Mouse (Mus musculus) neural tube, embryonic 14.5 days (tissue): ENCODE results near the gene Bbx. TPM values are rescaled to one million over a fixed set of nuclear protein-coding genes. Genes with fewer than 3 reads are reported as not detected.

Source experiments
- ATAC-seq: fragments of 200-750 bp; cut with Nextera tagmentation; 2 replicates; pipeline ENCODE4 v1.8.0; 2017; ENCODE audit warnings: low read depth, mild to moderate bottlenecking, moderate TSS enrichment, moderate library complexity
- H3K27ac ChIP-seq: fragments of 300-500 bp; sonication (generic); 2 replicates; pipeline ENCODE4 v1.5.1; 2014; ENCODE audit warnings: low read depth, mild to moderate bottlenecking, control low read depth, low read length, moderate library complexity, mixed read lengths
- H3K27me3 ChIP-seq: fragments of 300-500 bp; sonication (generic); 2 replicates; pipeline ENCODE4 v1.6.1; 2014; ENCODE audit warnings: low read length; ENCODE audit not compliant: control insufficient read depth, insufficient read depth
- H3K36me3 ChIP-seq: fragments of 300-500 bp; sonication (generic); 2 replicates; pipeline ENCODE4 v1.6.1; 2014; ENCODE audit warnings: low read length, mixed read lengths; ENCODE audit not compliant: control insufficient read depth, insufficient read depth
- H3K4me1 ChIP-seq: fragments of 300-500 bp; sonication (generic); 2 replicates; pipeline ENCODE4 v1.6.1; 2014; ENCODE audit warnings: low read length; ENCODE audit not compliant: control insufficient read depth, insufficient read depth
- H3K4me2 ChIP-seq: fragments of 300-500 bp; sonication (generic); 2 replicates; pipeline ENCODE4 v1.6.1; 2014; ENCODE audit warnings: mild to moderate bottlenecking, low read depth, low read length, control low read depth
- H3K4me3 ChIP-seq: fragments of 300-500 bp; sonication (generic); 2 replicates; pipeline ENCODE4 v1.5.1; 2014; ENCODE audit warnings: low read depth, low read length, control low read depth, mixed read lengths
- H3K9ac ChIP-seq: fragments of 300-500 bp; sonication (generic); replicated peaks from 2 replicates; pipeline ENCODE4 v1.6.1; 2014; ENCODE audit warnings: low read depth, mild to moderate bottlenecking, control low read depth, low read length, mixed read lengths
- H3K9me3 ChIP-seq: fragments of 300-500 bp; sonication (generic); 2 replicates; pipeline ENCODE4 v1.6.1; 2016; ENCODE audit warnings: low read length; ENCODE audit not compliant: control insufficient read depth
- WGBS: fragments of 180-500 bp; shearing (Covaris S2); extraction: QIAGEN DNeasy Blood & Tissue Kit; methylation state at CpG from one replicate; pipeline ENCODE4 v1.1.7; 2014; 5-methylcytosine and 5-hydroxymethylcytosine counted together
- polyA plus RNA-seq: library from polyadenylated mRNA; unstranded; fragments of >200 nt; fragmentation: Nextera tagmentation; extraction: Ambion mirVana; gene quantifications from 2 replicates; pipeline ENCODE4 v1.2.1, GENCODE M21; 2014

Gene Bbx
- polyA plus RNA-seq, 1 experiment from 2014 or later: 12.4 TPM

GRCm38 (mm10) chr16:50420130-50420529 is 12.1 kb downstream of the Bbx start:
- no peaks in the 10 kb centered on the region for H3K36me3 ChIP-seq
- H3K27ac ChIP-seq: no peak overlapping the region
- no peak overlapping the region for H3K4me3 ChIP-seq
- no peaks in the 10 kb centered on the region for H3K4me1 ChIP-seq
- H3K9me3 ChIP-seq: no peaks in the 10 kb centered on the region
- H3K27me3 ChIP-seq: no peaks in the 10 kb centered on the region
- no peak for ATAC-seq
- H3K4me2 ChIP-seq: no peak overlapping the region
- no peak overlapping the region for H3K9ac ChIP-seq
- WGBS: 17% methylated on average over 1 of the region's 1 CpGs

DNA sequence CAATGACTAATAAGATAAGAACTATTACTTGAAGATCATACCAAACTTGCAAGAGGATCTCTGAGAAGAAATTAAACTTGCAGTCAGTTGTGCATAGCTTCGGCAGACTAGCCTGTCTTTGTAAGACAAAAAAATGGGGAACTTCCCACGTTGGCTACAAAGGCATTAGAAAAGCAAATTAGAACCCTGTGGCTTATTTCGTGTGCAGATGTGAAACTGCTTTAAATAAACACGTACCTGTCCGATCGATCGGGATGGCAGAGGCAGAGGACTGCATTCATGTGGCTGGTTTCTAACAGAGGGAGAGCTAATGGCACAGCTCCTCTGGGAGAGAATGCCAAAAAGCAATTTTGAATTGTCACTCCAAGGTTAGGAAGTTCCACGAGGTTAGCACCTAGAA is 16.8 kb downstream of the Bbx start:
- Histone ChIP-seq H3K9ac (no peak overlapping the region), H3K27me3 (no peaks in the 10 kb centered on the region), H3K4me1 (no peaks in the 10 kb centered on the region), H3K9me3 (no peaks in the 10 kb centered on the region), H3K4me2 (no peak overlapping the region), H3K36me3 (no peaks in the 10 kb centered on the region), H3K27ac (no peak overlapping the region), H3K4me3 (no peak overlapping the region)
- 79% methylated on average over 8 of the region's 8 CpGs for WGBS
- ATAC-seq: no peak

- H3K4me2 ChIP-seq: no peak overlapping the region
- H3K4me3 ChIP-seq: no peak overlapping the region
- no peaks in the 10 kb centered on the region for H3K9me3 ChIP-seq
- no peak overlapping the region for H3K27ac ChIP-seq
- no peak overlapping the region for H3K9ac ChIP-seq
- no peaks in the 10 kb centered on the region for H3K36me3 ChIP-seq
- ATAC-seq: no peak
- no peaks in the 10 kb centered on the region for H3K27me3 ChIP-seq
- H3K4me1 ChIP-seq: no peaks in the 10 kb centered on the region
- WGBS: 89% methylated on average over 5 of the region's 5 CpGs
Observed at GRCm38 (mm10) chr16:50402851-50403250, 29.3 kb downstream of the Bbx start.

DNA sequence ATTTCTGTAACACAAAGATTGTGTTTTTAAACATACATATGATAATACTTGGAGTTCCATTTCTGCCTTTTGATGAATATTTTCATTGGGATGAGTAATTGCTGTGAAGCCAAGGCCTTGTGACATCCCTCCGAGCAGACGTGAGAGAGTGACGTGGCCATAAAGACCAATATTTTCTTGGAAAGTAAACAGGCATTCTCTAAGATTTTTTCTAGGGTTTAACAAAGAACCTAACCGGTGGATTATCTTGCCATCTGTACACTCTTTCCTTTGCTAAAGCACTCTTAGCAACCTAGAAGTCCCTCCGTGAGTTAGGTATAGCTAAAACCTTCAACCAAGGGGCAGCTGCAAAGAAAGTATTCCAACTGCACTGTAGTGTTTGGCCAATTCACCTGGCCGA is 32.4 kb downstream of the Bbx start:
- no peak for ATAC-seq
- H3K36me3 ChIP-seq: no peaks in the 10 kb centered on the region
- 87% methylated on average over 6 of the region's 6 CpGs for WGBS
- H3K9me3 ChIP-seq: no peaks in the 10 kb centered on the region
- no peaks in the 10 kb centered on the region for H3K4me1 ChIP-seq
- H3K4me2 ChIP-seq: no peak overlapping the region
- H3K27ac ChIP-seq: no peak overlapping the region
- no peak overlapping the region for H3K4me3 ChIP-seq
- H3K9ac ChIP-seq: no peak overlapping the region
- no peaks in the 10 kb centered on the region for H3K27me3 ChIP-seq

GRCm38 (mm10) chr16:50398564-50398963 is 33.6 kb downstream of the Bbx start:
- no peaks in the 10 kb centered on the region for H3K27me3 ChIP-seq
- ATAC-seq: no peak

GRCm38 (mm10) chr16:50395928-50396612 is 36.1 kb downstream of the Bbx start:
- H3K27ac ChIP-seq: no peak overlapping the region
- no peak overlapping the region for H3K9ac ChIP-seq
- 87% methylated on average over 6 of the region's 6 CpGs for WGBS
- H3K4me2 ChIP-seq: no peak overlapping the region
- H3K4me3 ChIP-seq: no peak overlapping the region
- no peaks in the 10 kb centered on the region for H3K9me3 ChIP-seq
- H3K4me1 ChIP-seq: no peaks in the 10 kb centered on the region
- H3K36me3 ChIP-seq: no peaks in the 10 kb centered on the region
- ATAC-seq: no peak
- H3K27me3 ChIP-seq: no peaks in the 10 kb centered on the region

More at GRCm38 (mm10) chr16:50398564-50398963, 33.6 kb downstream of the Bbx start:
- H3K9ac ChIP-seq: no peak overlapping the region
- H3K4me2 ChIP-seq: no peak overlapping the region
- H3K9me3 ChIP-seq: no peaks in the 10 kb centered on the region
- no peaks in the 10 kb centered on the region for H3K4me1 ChIP-seq
- 80% methylated on average over 4 of the region's 4 CpGs for WGBS
- H3K36me3 ChIP-seq: no peaks in the 10 kb centered on the region
- no peak overlapping the region for H3K4me3 ChIP-seq
- H3K27ac ChIP-seq: no peak overlapping the region

DNA sequence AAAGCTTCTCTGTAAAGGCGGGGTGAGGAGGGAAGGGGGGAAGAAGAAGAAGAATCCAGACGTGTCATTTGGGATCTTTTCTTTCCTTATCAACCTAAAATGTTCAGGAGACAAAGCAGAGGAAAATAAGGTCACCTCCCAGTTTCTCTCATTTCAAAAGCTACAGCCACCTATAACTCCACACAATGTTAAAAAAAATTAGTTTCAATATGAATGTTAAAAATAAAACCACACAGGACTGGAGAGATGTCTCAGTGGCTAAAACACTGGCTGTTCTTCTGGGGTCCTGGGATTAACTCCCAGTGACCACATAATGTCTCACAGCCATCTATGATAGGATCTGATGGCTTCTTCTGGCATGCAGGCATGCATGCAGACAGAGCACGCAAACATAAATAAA is 43.7 kb downstream of the Bbx start:
- WGBS: 81% methylated on average over 3 of the region's 3 CpGs
- H3K9me3 ChIP-seq: no peaks in the 10 kb centered on the region
- no peaks in the 10 kb centered on the region for H3K4me1 ChIP-seq
- ATAC-seq: no peak
- H3K4me3 ChIP-seq: no peak overlapping the region
- no peaks in the 10 kb centered on the region for H3K36me3 ChIP-seq
- no peak overlapping the region for H3K27ac ChIP-seq
- no peak overlapping the region for H3K9ac ChIP-seq
- H3K27me3 ChIP-seq: no peaks in the 10 kb centered on the region
- no peak overlapping the region for H3K4me2 ChIP-seq

DNA sequence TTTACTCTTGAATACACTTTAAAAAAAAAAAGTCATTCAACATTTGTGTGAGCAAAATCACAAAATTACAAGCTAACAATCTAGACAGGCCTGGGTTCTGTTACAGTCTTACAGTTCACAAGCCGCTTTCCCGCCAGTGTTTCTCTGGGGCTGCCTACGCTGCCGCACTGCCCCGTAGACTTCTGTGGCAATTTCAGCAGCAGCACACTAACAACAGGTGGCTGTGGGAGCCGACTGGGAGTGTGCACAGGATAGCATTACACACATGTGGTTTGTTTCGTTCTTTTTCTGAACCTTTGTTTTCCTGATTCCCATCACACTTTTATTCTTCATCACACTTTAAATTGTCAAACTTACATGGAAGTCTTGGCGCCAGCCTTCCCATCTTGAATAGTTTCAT is 48.6 kb downstream of the Bbx start:
- WGBS: 92% methylated on average over 8 of the region's 8 CpGs
- no peak overlapping the region for H3K9ac ChIP-seq
- no peak overlapping the region for H3K4me2 ChIP-seq
- no peak overlapping the region for H3K27ac ChIP-seq
- 0 out of 2 replicates have a peak, but pooled peaks cover 10% of the 10 kb centered on the region for H3K4me1 ChIP-seq
- H3K36me3 ChIP-seq: no peaks in the 10 kb centered on the region
- H3K4me3 ChIP-seq: no peak overlapping the region
- H3K9me3 ChIP-seq: no peaks in the 10 kb centered on the region
- no peak for ATAC-seq
- no peaks in the 10 kb centered on the region for H3K27me3 ChIP-seq

GRCm38 (mm10) chr16:50381351-50381746 is 50.8 kb downstream of the Bbx start:
- Histone ChIP-seq H3K9me3 (no peaks in the 10 kb centered on the region), H3K4me1 (0 out of 2 replicates have a peak, but pooled peaks cover 10% of the 10 kb centered on the region), H3K4me2 (peak overlapping the region; percentile 43), H3K9ac (no peak overlapping the region), H3K36me3 (no peaks in the 10 kb centered on the region), H3K27ac (no peak overlapping the region), H3K4me3 (peak overlapping the region; percentile 8; the same call in 1 of the 2 replicates), H3K27me3 (peaks cover 3% of the 10 kb centered on the region)
- ATAC-seq: peak; percentile 65
- 17% methylated on average over 7 of the region's 7 CpGs for WGBS
